In genomic region chr11:114064871-114065388, GRCm38 (mm10) we compare ENCODE assay signal across 8 mouse cellular contexts. TPM values are rescaled to one million over a fixed set of nuclear protein-coding genes. Genes with fewer than 3 reads are reported as not detected.
DNase-seq lines count a peak whose midpoint lies in the region; ATAC-seq and TF ChIP-seq lines count a peak whose summit lies in the region.

No protein-coding gene starts in this region.

- H3K4me3 ChIP-seq in embryonic fibroblast, embryonic 13.5 days (ENCODE audit: insufficient read depth, low read length) = peak overlapping the region; percentile 55; the same call in 1 of the 2 replicates
- peak overlapping the region; percentile 61 for H3K4me3 ChIP-seq in intestine, embryonic 15.5 days (replicated peaks)
- peak overlapping the region; percentile 72 for H3K4me3 ChIP-seq in midbrain, postnatal 0 days (ENCODE audit: low read depth, low read length)

- peaks cover 35% of the 10 kb centered on the region for H3K27me3 ChIP-seq in intestine, embryonic 15.5 days (replicated peaks)
- no peaks in the 10 kb centered on the region for H3K27me3 ChIP-seq in midbrain, postnatal 0 days (ENCODE audit: insufficient read depth, low read length)

- TF ChIP-seq POLR2A in embryonic fibroblast, embryonic 13.5 days (IDR thresholded peaks at IDR 0.05; ENCODE audit: low read depth, low read length) = no peak

- no peaks in the 10 kb centered on the region for H3K4me1 ChIP-seq in embryonic fibroblast, embryonic 13.5 days (ENCODE audit: control insufficient read depth, insufficient read depth, low read length)
- peaks cover 27% of the 10 kb centered on the region for H3K4me1 ChIP-seq in intestine, embryonic 15.5 days (replicated peaks)
- H3K4me1 ChIP-seq in midbrain, postnatal 0 days (ENCODE audit: insufficient read depth, low read length) = peaks cover 23% of the 10 kb centered on the region; the same call in 1 of the 2 replicates

- intact Hi-C loops in left cerebral cortex, postnatal 4 days (cut with DNase I) = loop anchor here (5.0 kb wide), 2 partner anchors 198 to 572 kb away; no protein-coding TSS in a partner anchor
- intact Hi-C loops in left cerebral cortex, postnatal 14 days (cut with DNase I) = loop anchor here (5.0 kb wide), 4 partner anchors 132 to 572 kb away; no protein-coding TSS in a partner anchor

- no peak overlapping the region for H3K27ac ChIP-seq in embryonic fibroblast, embryonic 13.5 days (ENCODE audit: insufficient read depth, low read length)
- H3K27ac ChIP-seq in intestine, embryonic 15.5 days = no peak overlapping the region
- H3K27ac ChIP-seq in midbrain, postnatal 0 days (ENCODE audit: low read depth, low read length) = no peak overlapping the region

- peak overlapping the region; percentile 65 for H3K9ac ChIP-seq in intestine, embryonic 15.5 days
- H3K9ac ChIP-seq in midbrain, postnatal 0 days (replicated peaks; ENCODE audit: low read length, poor library complexity, severe bottlenecking) = peak overlapping the region; percentile 64

- TF ChIP-seq CTCF in embryonic fibroblast, embryonic 13.5 days (IDR thresholded peaks at IDR 0.05; ENCODE audit: borderline replicate concordance, insufficient read depth, low read length) = no peak
- TF ChIP-seq CTCF in midbrain, postnatal 0 days (IDR thresholded peaks at IDR 0.05) = peak; percentile 61

- DNase-seq in left cerebral cortex, postnatal 4 days = peak; percentile 41
- DNase-seq in left cerebral cortex, postnatal 14 days (ENCODE audit: low spot score in 2 of 2) = no peak
- DNase-seq in midbrain, postnatal 0 days (ENCODE audit: low spot score) = no peak
- no peak for DNase-seq in ovary, postnatal 36 days (ENCODE audit: low spot score)
- no peak for DNase-seq in B cell, adult 2 months

- no peaks in the 10 kb centered on the region for H3K9me3 ChIP-seq in intestine, embryonic 15.5 days
- no peaks in the 10 kb centered on the region for H3K9me3 ChIP-seq in midbrain, postnatal 0 days (ENCODE audit: low read length)

- ATAC-seq in intestine, embryonic 15.5 days = no peak
- ATAC-seq in midbrain, postnatal 0 days (ENCODE audit: low FRiP score) = no peak
- no peak for ATAC-seq in megakaryocyte progenitor cell, adult 5-6 weeks (replicated peaks; ENCODE audit: poor library complexity)

- 2% methylated on average over 32 of the region's 32 CpGs for WGBS in intestine, embryonic 15.5 days
- WGBS in midbrain, postnatal 0 days = 2% methylated on average over 31 of the region's 32 CpGs

- H3K36me3 ChIP-seq in intestine, embryonic 15.5 days = no peaks in the 10 kb centered on the region
- no peaks in the 10 kb centered on the region for H3K36me3 ChIP-seq in midbrain, postnatal 0 days (ENCODE audit: insufficient read depth, low read length)

- H3K4me2 ChIP-seq in intestine, embryonic 15.5 days (replicated peaks) = peak overlapping the region; percentile 98
- H3K4me2 ChIP-seq in midbrain, postnatal 0 days (ENCODE audit: low read depth, low read length, poor library complexity, severe bottlenecking) = peak overlapping the region; percentile 94

RNA-seq across cellular contexts. Expression of gene Sdk2, which starts 1.9 kb away (rescaled TPM):
- total RNA-seq in left cerebral cortex, postnatal 4 days (2021) = 10 to 100 TPM; 23.8 to 24.8 TPM
- total RNA-seq in left cerebral cortex, postnatal 14 days (2021) = 10 to 100 TPM; 34.7 to 44.8 TPM
- 0.83 and 1.0 TPM in 2 replicates for polyA plus RNA-seq in embryonic fibroblast, embryonic 13.5 days (2011; ENCODE audit: insufficient read length, low read depth, missing spikeins)
- 2.1 and 2.2 TPM in 2 replicates for polyA plus RNA-seq in intestine, embryonic 15.5 days (2015; fragmentation: Nextera tagmentation; extraction: Ambion mirVana)
- total RNA-seq in midbrain, postnatal 0 days (2014; rRNA removed) = 26.1 and 26.4 TPM in 2 replicates
- polyA plus RNA-seq in midbrain, postnatal 0 days (2015; fragmentation: Nextera tagmentation; extraction: Ambion mirVana) = 2.1 and 2.5 TPM in 2 replicates
- not detected in 2 replicates for total RNA-seq in megakaryocyte progenitor cell, adult 5-6 weeks (2015)
- 0.03 TPM in 1 of 2 replicates, not detected in the other for total RNA-seq in megakaryocyte progenitor cell, adult 5-6 weeks (2017)

Comparison
In these comparisons a context has a peak if more than half of its experiments do, and no peak if none do; other contexts are left out.
1. RNA of gene Sdk2, which starts 1.9 kb away (total RNA-seq): 34.7 to 44.8 TPM in left cerebral cortex, postnatal 14 days, 26.1 to 26.4 TPM in midbrain, postnatal 0 days and 23.8 to 24.8 TPM in left cerebral cortex, postnatal 4 days; 0.03 TPM in megakaryocyte progenitor cell, adult 5-6 weeks; every median in the first group is over 10 times any median in the second.
2. Peak in every context shown above with its lines, with median percentiles within 50 percentile points of each other: H3K4me3 ChIP-seq.